Mouse (Mus musculus) gastrocnemius, adult 8-10 months (tissue): Measurements from ENCODE around the gene Gm2174. TPM values are rescaled to one million over a fixed set of nuclear protein-coding genes. Genes with fewer than 3 reads are reported as not detected.

ENCODE experiments used
- DNase-seq, 2 experiments: peaks; one replicate each; pipeline ENCODE4 v3.0.0; 2022; ENCODE audit warnings: low spot score in 2 of 2
- total RNA-seq, 4 experiments: library from RNA; stranded (reverse); gene quantifications; 2 replicates each; pipeline ENCODE4 v1.2.4; 2022

Gene Gm2174
- total RNA-seq, result under 1 TPM in 1 of 4 experiments, not detected in 3; 0.97 TPM

DNA sequence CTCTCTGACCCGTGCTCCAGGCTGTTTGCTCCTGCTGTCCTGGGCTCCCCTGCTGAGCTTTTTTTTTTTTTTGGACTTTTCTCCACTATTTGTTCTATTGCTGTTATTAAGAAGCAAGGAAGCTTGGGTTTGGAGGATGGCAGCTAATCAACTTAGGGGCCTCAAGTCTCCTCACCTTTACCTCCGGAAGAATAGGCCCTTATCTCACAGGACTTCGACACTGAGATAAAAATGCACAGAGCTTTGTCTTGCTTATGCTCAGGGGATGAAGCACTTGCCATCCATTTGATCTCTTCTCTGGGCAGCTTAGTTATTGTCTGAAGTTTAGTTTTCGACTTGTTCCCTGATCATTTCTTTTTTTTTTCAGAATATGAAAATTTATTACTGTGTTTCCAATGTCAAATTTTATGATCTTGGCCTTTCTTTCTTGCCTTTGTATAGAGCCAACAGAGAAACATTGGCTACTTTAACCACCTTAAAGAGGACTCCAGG, at the start of gene Gm2174:
Gene Gm2174 (plus strand): TSS at position 442 of the 492 bp plus-strand sequence.
- no peak for DNase-seq

DNA sequence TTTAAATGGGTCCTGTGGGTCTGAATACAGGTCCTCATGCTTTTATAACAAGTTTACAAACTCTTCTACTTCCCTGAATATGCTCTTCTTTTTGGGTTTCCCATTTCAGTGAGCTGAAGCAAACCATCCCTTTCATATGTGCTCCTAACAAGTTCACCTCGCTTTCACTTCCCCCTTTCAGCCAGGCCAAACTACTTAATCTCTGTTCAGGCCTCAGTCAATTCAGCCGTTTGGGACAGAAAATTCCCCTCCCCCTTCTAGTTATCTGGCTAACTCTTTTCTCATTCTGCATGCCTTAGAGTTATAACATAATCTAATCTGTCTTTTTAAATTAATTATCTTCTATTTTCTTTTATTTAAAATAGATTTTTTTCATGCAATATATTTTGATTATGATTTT, 43.1 kb upstream of the Gm2174 start:
- DNase-seq, result no peak

DNA sequence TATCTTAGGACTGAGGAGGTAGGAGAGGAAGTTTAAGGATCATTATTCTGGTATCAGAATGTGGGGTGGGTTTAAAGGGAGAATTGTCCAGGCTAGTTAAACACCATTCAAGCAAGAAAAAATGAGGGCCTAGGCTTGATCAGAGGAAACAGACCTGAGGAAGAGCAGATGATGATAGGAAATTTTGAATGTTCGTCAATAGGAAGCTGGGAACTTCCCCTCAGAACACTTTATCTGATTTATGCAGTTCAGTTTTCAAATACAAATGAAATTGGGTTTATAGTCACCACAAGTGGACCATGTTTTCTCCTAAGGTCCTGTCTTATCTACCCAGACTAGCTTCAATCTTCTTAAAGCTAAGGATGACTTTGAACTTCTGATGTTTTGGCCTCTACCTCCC, 42.3 kb upstream of the Gm2174 start:
- no peak for DNase-seq

DNA sequence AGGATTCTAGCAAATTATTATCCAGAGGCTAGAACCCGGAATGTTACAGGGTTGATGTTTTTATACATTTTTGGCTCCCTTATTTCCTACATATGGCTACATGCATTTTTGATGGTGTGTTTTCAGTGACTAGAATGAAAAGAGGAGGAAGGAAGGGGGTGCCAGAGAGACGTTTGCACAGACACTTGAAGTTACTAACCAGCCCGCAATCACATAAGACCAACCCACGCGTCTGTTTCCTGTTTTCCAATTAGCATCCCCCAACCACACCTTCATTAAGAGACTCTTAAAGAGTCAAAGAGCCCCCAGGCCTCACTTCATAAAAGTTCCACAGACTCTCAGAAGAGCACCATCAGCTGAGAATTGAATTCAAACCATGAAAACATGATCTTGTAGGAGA, 41.6 kb upstream of the Gm2174 start:
- no peak for DNase-seq

DNA sequence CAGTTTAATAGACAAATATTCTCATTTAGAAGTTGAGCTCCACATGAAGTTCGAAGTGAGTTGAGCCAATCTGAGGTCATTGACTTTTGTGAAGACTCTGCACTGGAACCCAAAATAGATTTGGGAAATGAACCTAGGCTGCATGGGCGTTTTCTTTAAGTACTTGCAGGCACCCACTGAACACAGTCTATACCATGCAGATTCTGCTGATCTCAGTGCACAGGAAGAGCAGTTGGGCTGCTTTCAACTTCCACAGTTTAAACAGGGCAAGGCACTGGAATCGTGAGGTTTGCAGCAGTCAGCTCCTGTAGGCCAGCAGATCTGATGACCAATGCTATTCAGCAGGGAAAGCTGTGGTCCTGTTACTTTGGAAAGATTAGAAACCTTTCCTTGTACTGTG, 31.5 kb upstream of the Gm2174 start:
- DNase-seq, result no peak

DNA sequence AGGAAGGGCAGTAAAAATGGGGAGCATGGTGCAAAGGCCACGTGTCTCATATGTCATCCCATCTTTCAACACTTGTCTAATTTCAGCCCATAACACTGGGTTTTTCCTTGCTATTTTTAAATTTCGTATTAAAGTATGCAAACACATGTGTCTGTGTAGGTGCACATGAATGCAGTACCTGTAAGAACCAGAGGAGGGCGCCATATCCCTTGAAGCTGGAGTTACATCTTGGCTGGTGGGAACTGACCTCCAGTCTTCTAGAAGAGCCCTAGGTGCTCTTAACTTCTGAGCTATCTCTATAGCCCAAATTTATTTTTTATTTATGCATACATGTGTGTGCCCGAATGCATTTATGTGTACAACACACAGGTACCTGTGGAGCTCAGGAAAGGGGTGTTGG, 30.2 kb upstream of the Gm2174 start:
- DNase-seq, result no peak

DNA sequence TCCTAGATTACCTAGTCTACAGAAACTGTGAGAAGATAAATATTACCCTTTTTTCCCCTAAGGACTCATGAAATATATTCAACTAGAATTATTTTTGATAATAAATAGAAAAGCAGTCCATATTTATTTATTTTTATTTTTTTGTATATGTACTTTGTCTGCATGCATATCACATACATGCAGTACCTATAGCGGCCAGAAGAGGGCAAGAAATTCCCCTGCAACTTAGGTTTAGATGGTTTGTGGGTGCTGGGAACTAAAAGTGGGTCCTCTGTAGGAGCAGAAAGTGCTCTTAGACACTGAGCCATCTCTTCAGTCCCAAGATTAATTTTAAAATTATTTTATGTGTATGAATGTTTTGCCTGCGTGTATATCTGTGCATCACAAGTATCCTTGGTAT, 17.2 kb upstream of the Gm2174 start:
- no peak for DNase-seq

DNA sequence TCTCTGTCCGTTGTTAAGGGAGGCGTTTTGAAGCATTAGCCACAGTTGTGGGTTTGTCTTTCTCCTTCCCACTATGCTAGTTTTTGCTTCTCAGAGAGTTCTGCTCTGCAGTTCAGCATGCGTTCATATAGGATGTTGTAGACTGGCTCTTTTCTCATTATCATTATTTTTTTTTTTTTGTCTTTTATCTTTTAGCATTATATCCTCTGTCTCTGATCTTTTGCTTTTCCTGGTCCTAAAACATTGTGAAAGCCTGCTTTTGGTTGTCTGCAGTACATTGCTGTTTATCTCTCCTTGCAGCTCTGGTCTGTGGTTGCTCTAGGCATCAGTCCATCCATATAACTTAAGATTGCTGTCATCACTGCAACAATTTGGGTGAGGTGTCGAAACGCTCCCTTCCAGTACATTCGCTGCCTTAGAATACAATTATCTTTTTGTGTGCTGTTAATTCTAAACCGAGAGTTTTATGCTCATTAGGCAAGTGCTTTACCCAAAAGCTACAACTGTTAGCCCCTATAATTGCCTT, 11.9 kb upstream of the Gm2174 start:
- DNase-seq, result no peak

DNA sequence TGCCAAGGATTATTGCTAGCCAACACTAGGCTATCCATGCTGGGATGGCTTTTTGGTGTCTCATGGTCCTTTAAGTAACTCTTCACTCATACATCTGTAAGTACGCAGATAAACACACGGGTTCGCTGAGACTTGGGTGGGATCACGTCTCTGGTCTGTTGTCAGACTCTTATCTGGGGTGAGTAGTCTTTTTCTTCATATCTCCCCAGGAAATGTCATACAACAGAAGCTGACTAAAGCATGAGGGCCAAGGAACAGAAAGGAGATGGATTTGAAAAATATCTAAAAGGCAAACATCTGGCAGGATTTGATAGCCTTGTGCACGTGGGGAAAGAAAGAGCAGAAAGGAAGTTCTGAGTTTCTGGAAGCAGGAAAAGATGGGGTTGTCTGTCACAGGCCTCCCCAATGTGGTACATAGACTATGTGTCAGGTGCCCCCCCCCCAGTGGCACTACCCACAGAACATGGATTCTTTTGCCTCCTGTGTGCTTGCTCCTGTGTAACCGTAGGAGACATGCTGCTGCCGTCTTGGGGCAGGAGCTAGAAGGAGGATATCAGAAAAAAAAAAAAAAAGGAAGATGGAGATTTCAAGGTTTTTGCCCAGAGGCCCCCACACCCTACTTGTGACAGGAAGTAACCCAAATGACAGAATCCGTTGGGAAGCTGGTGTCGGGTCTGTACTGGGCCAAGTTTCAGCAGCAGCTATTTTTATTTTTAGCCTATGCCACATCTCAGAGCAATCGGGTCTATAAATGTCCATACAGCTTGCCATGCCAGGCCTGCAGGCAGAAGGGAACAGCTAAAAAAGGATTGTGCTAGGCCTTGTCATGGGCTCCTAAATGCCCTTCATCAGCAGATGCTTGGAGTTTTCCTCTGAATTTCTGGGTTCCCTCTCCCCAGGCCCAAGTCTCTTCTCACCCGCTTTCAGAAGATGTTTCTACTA, 1.0 kb upstream of the Gm2174 start:
- DNase-seq, result peak in 1 of 2 experiments; percentile 15

DNA sequence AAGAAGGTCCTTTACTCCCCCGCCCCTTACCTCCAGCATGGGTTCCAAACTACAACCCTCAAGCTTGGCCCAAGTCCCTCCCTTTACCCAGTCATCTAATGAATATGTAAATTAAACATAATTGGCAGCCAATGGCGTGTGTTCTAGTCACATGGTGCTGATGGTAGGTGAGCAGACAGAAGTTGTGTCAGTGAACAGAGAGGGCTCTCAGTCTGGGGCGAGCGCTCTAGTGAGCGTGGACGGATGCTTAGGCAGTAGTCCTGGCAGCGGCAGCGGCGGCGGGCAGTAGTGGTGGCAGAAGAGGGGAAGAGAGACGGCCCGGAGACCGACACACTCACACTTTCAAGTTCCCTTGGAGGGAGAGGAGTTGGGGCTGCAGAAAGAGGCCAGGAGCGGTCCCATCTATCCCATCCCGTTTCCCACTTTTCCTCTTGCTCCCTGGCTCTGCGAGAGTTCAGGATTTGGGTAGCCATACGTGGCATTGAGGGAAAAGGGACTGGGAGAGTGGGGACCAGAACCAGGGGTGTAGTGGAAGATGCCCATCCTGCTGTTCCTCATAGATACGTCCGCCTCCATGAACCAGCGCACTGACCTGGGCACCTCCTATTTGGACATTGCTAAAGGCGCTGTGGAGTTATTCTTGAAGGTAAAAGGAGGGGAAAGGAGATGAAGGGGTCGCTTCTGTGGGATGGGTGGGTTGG, 7.1 kb downstream of the Gm2174 start, which contains the start of gene Ints6l:
Gene Ints6l (plus strand): TSS at position 187 of the 701 bp plus-strand sequence.
- DNase-seq, result peak; percentile 38 to 52

DNA sequence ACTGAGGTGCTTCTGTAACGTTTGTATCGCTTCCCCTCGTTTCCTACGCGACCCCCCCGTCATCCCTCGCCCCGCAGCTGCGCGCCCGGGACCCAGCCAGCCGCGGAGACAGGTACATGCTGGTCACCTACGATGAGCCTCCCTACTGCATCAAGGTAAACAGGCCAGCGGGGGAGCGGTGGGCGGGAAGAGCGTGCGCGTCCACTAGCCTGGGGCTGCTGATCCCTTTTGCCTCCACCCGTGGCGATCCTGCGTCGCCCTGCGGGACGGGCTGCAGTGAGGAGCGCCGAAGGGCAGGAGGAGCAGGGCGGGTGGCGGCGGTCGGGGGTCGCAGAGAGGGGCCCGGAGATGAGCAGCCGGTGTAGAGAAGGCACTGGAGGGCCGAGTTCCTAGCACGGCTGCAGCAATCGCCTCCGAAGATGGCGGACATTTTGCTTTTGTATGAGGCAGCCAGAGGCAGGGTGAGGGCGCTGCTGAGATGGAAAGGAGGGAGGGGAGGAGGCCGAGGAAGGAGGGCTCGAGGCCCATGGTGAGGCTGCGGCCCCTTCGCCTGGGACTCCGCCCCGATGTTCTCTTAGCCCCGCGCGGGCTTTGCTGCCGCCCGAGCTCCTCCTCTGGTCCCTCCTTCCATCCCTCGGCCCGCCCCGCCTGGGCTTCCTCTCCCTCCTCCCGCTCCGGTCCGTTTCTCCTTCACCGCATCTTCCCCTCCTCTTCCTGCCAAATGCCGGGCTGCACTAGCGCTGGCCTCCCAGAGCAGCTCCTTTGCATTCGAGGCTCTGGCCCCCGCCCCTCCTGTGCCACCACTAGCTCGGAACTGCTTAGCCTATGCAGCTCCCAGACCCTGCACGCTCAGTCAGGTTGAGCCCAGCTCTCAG, 7.8 kb downstream of the Gm2174 start:
- peak; percentile 69 to 83 for DNase-seq

DNA sequence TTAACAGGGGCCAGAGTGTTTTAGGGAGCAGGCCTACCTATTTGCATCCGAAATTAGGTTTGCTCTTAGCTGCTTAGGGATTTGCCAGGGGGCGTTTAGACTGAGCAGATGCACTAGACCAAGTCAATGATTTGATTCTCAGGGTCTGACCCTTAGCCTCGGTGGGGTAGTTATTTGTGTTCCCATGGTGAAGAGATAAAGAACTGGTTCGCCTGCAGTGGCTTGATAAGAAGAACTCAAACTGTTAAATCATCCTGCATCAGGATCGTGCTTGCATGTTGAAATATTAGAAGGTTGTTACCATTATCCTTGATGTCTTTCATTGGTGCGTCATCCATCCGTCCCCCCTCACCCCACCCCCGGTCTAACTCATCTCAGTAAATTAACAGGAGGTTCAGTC, 8.6 kb downstream of the Gm2174 start:
- no peak for DNase-seq

DNA sequence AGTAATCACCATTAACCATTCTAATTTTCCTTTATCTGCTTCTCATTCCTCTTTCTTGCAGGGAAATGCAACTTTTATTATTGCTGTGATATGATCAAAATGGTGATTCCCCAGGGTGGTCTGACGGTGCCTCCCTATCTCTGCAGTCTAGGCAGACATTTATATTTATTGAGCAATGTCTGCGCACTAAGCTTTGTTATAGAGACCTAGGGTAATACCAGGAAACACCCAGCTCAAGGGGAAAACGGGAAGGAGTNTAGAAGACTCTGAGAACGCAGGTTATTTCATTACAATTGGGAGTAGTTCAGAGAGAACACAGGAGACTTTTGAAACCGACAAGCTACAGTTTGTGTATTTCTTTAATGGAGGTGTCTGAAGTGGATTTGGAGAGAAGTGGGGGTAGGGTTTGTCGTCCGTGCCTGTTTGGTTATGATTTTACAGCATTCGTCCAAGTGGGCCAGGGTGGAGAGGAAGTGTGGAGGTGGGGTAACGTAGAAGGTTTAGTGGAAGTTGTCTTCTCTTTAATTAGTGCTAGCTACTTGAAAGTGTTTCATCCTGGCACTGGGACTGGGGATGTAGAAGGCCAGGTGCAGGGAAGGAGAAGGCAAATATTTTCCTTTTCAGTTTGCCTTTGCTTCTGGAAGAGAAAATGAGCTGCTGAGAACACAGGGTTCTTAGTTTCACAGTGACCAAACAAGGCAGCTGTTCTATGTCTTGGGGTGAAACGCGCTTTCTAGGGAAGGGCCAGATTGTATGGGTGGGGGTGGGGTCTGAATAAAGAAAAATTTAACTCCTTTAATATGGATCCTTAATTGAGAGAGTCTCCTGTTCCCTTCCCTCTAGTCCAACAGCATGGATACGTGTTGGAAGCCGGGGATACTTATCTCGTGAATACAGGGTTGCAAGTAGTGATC, 14.5 kb downstream of the Gm2174 start:
- no peak for DNase-seq

DNA sequence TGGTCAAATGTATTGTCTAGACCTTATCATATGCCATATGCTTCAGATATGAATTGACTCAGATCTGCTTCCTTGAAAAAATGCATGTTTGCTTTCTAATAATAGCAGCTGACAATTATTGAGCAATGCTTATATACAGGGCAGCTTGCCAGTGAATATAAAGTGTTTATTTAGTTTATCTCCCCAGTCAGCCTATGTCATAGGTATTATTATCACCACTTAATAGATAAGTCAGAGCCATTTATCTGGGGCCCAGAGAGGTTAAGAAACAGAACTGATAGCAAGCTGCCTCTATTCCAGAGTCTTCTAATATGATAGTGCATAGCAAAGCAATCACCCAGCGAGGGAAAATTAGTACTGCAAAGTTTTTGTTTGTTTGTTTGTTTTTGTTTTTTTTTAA, 17.1 kb downstream of the Gm2174 start:
- DNase-seq, result no peak

DNA sequence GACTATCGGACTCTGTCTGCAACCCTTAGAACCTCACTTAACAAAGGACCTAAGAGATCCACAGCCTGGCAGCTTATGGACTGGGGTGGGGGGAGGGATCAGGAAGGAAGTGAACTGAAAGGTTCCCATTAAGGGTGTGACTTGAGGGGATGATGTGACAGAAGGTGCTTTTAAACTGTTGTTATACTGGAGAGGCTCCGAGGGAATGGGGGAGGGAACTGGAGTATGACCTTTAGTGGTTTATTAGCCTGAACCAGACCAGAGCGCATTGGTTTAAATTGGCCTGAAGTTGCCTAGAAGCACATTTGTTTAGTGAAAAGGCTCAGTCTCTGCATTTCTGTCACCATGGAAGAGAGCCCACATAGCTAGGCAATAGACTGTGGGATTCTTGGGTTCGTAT, 19.9 kb downstream of the Gm2174 start:
- no peak for DNase-seq

DNA sequence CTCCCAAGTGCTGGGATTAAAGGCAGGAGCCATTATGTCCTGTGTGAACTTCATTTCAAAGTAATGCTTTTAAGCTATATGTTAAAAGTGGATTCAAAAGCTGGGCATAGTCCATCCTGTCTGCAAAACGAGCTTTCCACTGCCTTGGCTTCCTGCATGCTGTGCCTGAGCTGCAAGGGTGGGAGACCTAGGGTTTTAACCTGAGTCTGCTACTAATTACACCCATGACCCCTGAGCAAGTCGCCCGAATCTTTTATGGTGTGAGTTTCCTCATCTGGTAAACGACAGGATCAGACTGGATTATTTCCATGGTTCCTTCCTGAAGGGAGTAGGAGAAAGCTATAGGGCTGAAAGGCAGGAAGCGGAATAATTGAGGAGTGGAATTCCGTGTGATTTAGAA, 20.7 kb downstream of the Gm2174 start:
- no peak for DNase-seq

DNA sequence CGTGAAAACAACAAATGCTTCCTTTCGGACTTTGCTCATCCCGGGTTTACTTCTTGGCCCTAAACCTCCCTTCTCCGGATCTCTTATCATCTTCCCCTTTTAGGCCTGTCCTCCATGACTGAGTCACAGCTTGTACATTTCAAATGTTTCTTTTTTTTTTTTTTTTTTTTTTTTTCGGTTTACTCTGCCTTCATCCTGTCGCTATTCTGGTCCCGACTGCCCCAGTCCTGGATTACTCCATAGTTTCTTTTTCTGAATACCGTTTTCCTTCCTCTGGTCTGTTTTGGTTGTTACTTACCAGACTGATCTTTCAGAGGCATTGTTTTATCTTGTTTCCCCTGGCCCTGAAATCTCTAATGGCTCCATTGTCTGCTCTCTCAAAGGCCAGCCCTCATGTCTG, 26.3 kb downstream of the Gm2174 start:
- no peak for DNase-seq

DNA sequence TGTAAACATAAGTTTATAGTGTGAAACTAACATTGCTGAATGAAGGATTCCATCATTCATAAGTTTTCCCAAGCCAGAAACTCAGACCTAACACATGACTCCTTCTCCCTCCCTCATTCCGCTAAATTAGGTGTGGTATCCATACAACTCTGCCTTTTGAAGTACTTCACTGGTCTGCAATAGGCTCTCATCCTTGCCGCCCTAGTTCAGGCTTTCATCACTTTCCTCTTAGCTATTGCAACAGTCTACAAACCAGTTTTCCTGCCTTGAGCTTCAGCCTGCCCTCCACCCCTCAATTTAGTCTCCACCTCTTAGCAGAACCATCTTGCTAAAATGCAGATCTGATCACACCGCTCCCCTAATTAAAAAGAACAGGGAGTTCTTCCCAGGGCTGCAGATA, 29.8 kb downstream of the Gm2174 start:
- DNase-seq, result no peak

DNA sequence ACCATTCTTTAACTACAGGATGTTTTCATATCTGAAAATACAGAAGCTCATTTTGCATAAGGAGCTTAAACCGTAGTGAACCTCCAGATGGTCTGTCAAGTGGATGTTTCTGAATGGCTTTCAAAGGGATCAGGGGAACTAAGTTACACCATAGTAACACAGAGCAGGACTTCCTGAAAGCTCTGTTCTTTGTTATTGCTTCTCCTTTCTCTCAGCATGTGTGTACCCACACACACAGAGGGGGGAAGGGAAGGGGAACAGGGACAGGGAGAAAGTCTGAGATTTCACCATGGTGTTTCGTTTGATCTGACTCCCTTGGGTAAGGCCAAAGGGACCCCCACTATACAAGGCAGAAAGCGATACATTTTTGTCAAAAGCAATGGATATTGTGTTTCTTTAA, 34.1 kb downstream of the Gm2174 start:
- DNase-seq, result no peak

DNA sequence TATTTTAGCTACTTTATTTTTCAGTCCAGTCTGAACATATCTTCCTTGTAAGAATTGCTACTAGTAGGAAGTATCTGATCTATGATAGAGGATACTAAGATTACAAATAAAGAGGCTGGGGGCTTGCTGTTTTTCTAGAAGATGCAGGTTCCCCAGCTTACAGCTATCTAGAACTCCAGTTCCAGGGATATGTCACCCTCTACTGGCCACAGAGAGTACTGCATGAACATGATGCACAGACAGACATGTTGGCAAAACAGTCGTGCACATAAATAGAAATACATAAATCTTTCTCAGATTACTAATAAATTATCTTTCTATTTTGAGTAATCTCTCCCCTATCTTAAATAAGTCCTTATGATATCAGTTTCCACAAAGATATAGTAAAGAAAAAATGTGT, 42.0 kb downstream of the Gm2174 start:
- DNase-seq, result peak; percentile 51 to 55
